Mouse (Mus musculus) erythroblast, embryonic 14.5 days (primary cell): ENCODE results near the gene Dbndd2.

ENCODE experiments used
- GATA1 ChIP-seq: IDR thresholded peaks from 2 replicates; pipeline ENCODE4 v1.6.1; 2012; ENCODE audit warnings: low read length, inconsistent platforms, mixed read lengths
- TAL1 ChIP-seq: IDR thresholded peaks from 3 replicates; pipeline ENCODE4 v1.6.1; 2012; ENCODE audit warnings: low read length, inconsistent platforms, mixed read lengths

DNA sequence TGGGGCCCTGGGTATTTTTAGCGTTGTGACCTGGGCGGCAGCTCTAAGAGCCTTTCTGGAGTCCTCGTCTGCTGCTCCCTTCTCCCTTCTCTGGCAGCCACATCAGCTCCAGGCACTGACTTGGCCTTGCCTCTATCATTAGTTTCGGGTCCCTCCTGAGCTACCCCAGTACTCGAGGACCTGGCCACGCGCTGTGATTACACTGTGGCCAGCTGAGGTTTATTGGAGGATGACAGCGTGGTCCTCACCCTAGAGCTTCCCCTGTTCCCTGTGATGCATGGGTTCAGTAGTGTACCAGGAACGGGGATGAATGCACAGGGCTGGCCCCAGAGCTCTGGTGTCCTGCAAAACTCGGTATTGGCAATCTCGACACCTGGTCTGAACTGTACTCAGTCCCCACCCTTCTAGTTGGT lies 1.2 kb downstream of the Dbndd2 start:
- TF ChIP-seq TAL1 = no peak
- no peak for TF ChIP-seq GATA1
